Mouse (Mus musculus) brain, embryonic 14.5 days (tissue): Measurements from ENCODE around the gene Elf1.

ENCODE experiments used
- CTCF ChIP-seq: fragments of 200-500 bp; IDR thresholded peaks from 2 replicates; pipeline ENCODE4 v1.5.1; 2012; ENCODE audit warnings: inconsistent platforms, mild to moderate bottlenecking, moderate library complexity, borderline replicate concordance; ENCODE audit not compliant: insufficient read depth, insufficient read length; ENCODE audit errors: extremely low read depth
- POLR2A ChIP-seq: fragments of 200-500 bp; IDR thresholded peaks from 2 replicates; pipeline ENCODE4 v1.6.1; 2012; ENCODE audit warnings: mild to moderate bottlenecking, inconsistent platforms, borderline replicate concordance; ENCODE audit not compliant: poor library complexity, insufficient read depth, insufficient read length, severe bottlenecking; ENCODE audit errors: extremely low read depth

DNA sequence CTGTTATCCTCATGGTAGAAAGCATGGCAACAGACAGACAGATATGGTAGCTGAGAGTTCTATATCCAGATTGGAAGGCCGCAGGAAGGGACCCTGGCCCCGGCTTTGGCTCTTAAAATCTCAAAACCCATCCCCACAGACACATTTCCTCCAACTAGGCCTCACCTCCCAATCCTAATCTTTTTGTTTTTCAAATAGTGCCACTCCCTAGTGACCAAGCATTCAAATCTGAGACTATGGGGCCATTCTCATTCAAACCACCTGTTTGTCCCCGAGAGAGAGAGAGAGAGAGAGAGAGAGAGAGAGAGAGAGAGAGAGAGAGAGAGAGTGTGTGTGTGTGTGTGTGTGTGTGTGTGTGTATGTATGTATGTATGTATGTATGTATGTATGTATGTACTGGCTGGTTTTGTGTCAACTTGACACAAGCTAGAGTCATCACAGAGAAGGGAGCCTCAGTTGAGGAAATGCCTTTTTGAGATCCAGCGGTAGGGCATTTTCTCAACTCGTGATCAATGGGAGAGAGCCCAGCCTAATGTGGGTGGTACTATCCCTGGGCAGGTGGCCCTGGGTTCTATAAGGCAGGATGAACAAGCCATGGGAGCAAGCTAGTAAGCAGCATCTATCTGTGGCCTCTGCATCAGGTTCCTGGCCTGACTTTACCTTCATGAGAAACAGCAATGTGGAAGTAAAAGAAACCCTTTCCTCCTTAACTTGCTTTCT lies 102.7 kb downstream of the Elf1 start:
- TF ChIP-seq CTCF (no peak), POLR2A (no peak)
